Comparison of ENCODE assay signal across 23 mouse cellular contexts in the genomic region with DNA sequence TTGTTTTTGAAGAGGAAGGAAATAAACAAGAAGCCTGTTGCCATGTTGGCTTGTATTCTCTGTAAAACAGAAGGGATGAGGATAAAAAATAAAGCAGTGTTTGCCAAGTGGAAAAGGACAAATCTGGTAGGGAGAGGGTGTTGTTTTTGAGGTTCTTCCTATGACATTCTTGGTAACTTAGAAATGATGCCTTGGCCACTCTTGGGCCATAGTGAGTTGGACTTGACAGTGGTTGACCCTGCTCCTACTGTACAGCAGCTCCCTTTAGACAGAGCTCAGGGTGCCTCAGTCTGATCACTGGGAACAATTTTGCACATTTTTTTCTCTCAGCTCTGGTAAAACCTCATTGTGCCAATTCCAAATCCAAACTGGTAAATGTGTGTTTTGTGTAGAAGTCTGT.
DNase-seq lines count a peak whose midpoint lies in the region; ATAC-seq and TF ChIP-seq lines count a peak whose summit lies in the region.
"Had no signal": no experiment of that assay in that cellular context is flagged by ENCODE, and none has a peak within 500 bp of the region (broad histone marks: within the 10 kb centered on the region; RNA-seq: fewer than 3 reads in every experiment).

No protein-coding gene starts in this region.

- H3K27ac ChIP-seq in forebrain, postnatal 0 days (ENCODE audit: low read depth, low read length): no peak overlapping the region
- no peak overlapping the region for H3K27ac ChIP-seq in forebrain, embryonic 14.5 days (ENCODE audit: low read depth, low read length)
- H3K27ac ChIP-seq in layer of hippocampus, adult 2 months: peak overlapping the region; percentile 68
- H3K27ac ChIP-seq: embryonic facial prominence, embryonic 15.5 days; forebrain, embryonic 10.5 days; forebrain, embryonic 15.5 days; gastrocnemius, adult 2 months; heart, embryonic 10.5 days; hindbrain, embryonic 13.5 days; hindbrain, postnatal 0 days had no signal

- H3K9me3 ChIP-seq in forebrain, postnatal 0 days (ENCODE audit: low read length): no peaks in the 10 kb centered on the region
- no peaks in the 10 kb centered on the region for H3K9me3 ChIP-seq in forebrain, embryonic 14.5 days (replicated peaks; ENCODE audit: control insufficient read depth, low read length)
- H3K9me3 ChIP-seq: embryonic facial prominence, embryonic 15.5 days; forebrain, embryonic 10.5 days; forebrain, embryonic 15.5 days; heart, embryonic 10.5 days; hindbrain, embryonic 13.5 days had no signal

- no peaks in the 10 kb centered on the region for H3K27me3 ChIP-seq in forebrain, postnatal 0 days (ENCODE audit: insufficient read depth, low read length)
- no peaks in the 10 kb centered on the region for H3K27me3 ChIP-seq in forebrain, embryonic 14.5 days (replicated peaks; ENCODE audit: control insufficient read depth, insufficient read depth, low read length)
- H3K27me3 ChIP-seq: CH12.LX; embryonic facial prominence, embryonic 15.5 days; forebrain, embryonic 15.5 days; hindbrain, embryonic 13.5 days; Patski had no signal

- no peak for ATAC-seq in forebrain, postnatal 0 days
- no peak for ATAC-seq in forebrain, embryonic 14.5 days
- ATAC-seq: activated CD4-positive, CD25-positive, alpha-beta regulatory T cell, adult 4 months; forebrain, embryonic 15.5 days; hindbrain, postnatal 0 days; Patski had no signal

- H3K4me3 ChIP-seq in forebrain, postnatal 0 days (ENCODE audit: low read depth, low read length): no peak overlapping the region
- H3K4me3 ChIP-seq in forebrain, embryonic 14.5 days (ENCODE audit: low read depth, low read length): no peak overlapping the region
- no peak overlapping the region for H3K4me3 ChIP-seq in layer of hippocampus, adult 2 months
- H3K4me3 ChIP-seq: embryonic facial prominence, embryonic 15.5 days; erythroblast, embryonic 14.5 days; forebrain, embryonic 10.5 days; forebrain, embryonic 15.5 days; gastrocnemius, adult 2 months; heart, embryonic 10.5 days; hindbrain, embryonic 13.5 days had no signal

- no peaks in the 10 kb centered on the region for H3K36me3 ChIP-seq in forebrain, postnatal 0 days (ENCODE audit: insufficient read depth)
- no peaks in the 10 kb centered on the region for H3K36me3 ChIP-seq in forebrain, embryonic 14.5 days (ENCODE audit: control insufficient read depth, insufficient read depth, low read length)
- H3K36me3 ChIP-seq: embryonic facial prominence, embryonic 15.5 days; forebrain, embryonic 10.5 days; forebrain, embryonic 15.5 days; heart, embryonic 10.5 days; hindbrain, embryonic 13.5 days had no signal

- H3K4me1 ChIP-seq in forebrain, postnatal 0 days (ENCODE audit: insufficient read depth): no peaks in the 10 kb centered on the region
- no peaks in the 10 kb centered on the region for H3K4me1 ChIP-seq in forebrain, embryonic 14.5 days (ENCODE audit: control insufficient read depth, insufficient read depth, low read length)
- H3K4me1 ChIP-seq: embryonic facial prominence, embryonic 15.5 days; forebrain, embryonic 10.5 days; forebrain, embryonic 15.5 days; heart, embryonic 10.5 days; hindbrain, embryonic 13.5 days had no signal

- no peak overlapping the region for H3K9ac ChIP-seq in forebrain, postnatal 0 days
- no peak overlapping the region for H3K9ac ChIP-seq in forebrain, embryonic 14.5 days (ENCODE audit: low read length)
- H3K9ac ChIP-seq: embryonic facial prominence, embryonic 15.5 days; forebrain, embryonic 15.5 days; hindbrain, embryonic 13.5 days had no signal

- no peak overlapping the region for H3K4me2 ChIP-seq in forebrain, postnatal 0 days (ENCODE audit: low read depth)
- H3K4me2 ChIP-seq in forebrain, embryonic 14.5 days (ENCODE audit: low read length): no peak overlapping the region
- H3K4me2 ChIP-seq: embryonic facial prominence, embryonic 15.5 days; forebrain, embryonic 15.5 days; hindbrain, embryonic 13.5 days had no signal

- no peak for TF ChIP-seq CTCF in forebrain, postnatal 0 days (IDR thresholded peaks at IDR 0.05; ENCODE audit: low read depth)
- no peak for TF ChIP-seq CTCF in layer of hippocampus, adult 2 months (conservative IDR thresholded peaks at IDR 0.05)

- DNase-seq in forebrain, postnatal 0 days: peak; percentile 21
- no peak for DNase-seq in forebrain, embryonic 14.5 days (ENCODE audit: low spot score)
- peak; percentile 23 for DNase-seq in adipocyte (ENCODE audit: low spot score)
- DNase-seq in layer of hippocampus, adult 2 months (ENCODE audit: low spot score in 2 of 2): peak; percentile 12 to 20
- peak; percentile 9 to 27 for DNase-seq in layer of hippocampus, postnatal 36 days
- DNase-seq in frontal cortex, postnatal 10 days (ENCODE audit: low spot score in 2 of 2): no peak
- DNase-seq: adrenal gland, adult 2 months; adrenal gland, postnatal 25 days; cerebellum, adult 8-10 months; gastrocnemius, adult 2 months; gastrocnemius, postnatal 25 days; heart, postnatal 10 days; heart, postnatal 4 days had no signal

Comparison
In these comparisons a context has a peak if more than half of its experiments do, and no peak if none do; other contexts are left out.
1. DNase-seq: peak in forebrain, postnatal 0 days (single experiment), adipocyte (single experiment), layer of hippocampus, adult 2 months (2 of 2) and layer of hippocampus, postnatal 36 days (2 of 2); none in forebrain, embryonic 14.5 days (single experiment) and frontal cortex, postnatal 10 days (0 of 2).